Mouse (Mus musculus): ENCODE results near the gene Fam189a2.

The Fam189a2 gene

DNA sequence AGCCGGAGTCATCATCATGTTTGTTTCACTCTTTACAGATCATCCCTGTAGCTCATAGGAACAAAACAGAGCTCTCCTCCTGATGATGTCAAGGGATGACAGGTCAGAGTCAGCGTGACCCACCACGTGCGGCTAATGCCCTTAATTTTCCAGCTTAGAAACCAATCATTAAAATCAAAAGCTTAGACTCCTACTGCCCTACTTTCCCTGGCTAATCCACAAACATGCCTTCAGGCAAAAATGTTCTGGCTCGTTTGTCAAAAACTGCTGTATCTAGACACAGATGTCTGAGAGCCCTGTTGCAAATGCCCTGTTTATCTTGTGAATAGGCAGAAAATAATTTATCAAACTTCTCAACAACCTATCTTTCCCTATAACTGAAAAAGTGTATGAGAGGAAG lies 4.9 kb downstream of the Fam189a2 start:
- DNase-seq (ENCODE audit: low spot score in 2 of 2) = no peak

DNA sequence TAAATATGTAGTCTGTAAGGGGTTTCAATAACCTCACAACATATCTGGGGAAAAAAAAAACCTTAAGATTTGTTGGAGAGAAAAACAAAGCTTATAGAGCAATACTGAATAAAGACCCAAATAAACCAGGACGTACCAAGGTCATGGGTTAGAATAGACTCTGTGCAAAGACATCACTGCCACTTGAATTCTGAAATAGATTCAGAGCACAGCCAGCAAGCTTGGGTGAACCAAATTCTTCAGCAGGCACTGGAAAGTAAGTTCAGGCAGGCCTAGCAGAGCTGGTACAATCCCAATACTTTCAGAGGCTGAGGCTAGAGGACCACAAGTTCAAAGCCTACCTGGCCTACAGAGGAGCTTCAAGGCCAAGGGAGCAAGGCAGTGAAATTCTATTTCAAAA lies 6.2 kb downstream of the Fam189a2 start:
- no peak for DNase-seq (ENCODE audit: low spot score in 2 of 2)

DNA sequence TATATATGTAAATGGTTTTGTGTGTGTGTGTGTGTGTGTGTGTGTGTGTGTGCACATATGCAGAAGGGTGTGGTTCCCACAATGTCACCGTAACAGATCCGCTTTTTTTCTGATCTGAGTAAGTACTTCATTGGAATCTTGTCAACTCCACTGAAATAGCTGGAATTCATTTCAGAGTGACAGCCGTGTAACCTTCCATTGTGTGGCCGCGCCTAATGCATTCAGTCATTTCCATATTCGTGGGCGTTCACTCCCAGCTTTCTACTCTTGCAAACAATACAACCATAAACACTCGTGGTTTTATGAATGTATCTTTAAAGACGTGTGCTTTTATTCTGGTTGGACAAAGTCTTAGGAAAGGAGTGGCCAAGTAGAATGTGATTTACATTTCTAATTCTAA lies 6.7 kb downstream of the Fam189a2 start:
- no peak for DNase-seq (ENCODE audit: low spot score in 2 of 2)

DNA sequence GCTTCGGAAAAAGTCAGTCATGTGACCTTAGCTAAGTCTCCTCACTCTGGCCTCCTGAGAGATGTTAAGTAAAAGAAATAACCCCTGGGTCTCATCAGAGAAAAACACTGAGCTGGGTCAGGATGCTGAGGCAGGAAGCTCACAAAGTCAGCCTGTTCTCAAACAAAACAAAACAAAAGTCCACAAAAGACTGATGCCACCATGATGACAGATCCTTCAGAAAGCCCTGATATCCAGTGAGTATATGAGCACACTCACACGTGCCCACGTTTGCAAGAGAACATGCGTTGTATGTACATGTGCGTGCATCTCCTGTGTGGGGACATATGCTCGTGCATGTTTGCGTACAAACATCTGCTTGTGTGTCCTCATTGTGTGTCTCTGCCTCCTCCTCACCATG lies 7.5 kb downstream of the Fam189a2 start:
- DNase-seq (ENCODE audit: low spot score in 2 of 2) = no peak

DNA sequence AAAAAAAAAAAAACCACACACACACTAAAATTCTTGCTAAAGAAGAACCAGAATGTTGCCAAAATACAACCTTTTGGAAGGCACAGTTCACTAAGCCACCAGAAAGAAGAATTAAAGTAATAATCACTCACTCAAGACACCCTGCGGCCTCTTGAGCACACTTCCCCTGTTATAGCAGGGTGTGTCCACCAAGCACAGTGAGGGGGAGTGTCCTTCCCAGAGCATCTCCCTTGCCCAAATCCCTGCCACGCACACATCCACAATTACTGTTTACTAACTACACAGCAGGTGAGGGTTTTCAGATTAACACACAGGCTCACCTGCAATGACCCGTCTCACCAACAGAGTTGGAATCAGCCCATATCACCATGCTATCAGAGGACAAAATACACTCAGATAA lies 8.0 kb downstream of the Fam189a2 start:
- DNase-seq (ENCODE audit: low spot score in 2 of 2) = no peak

DNA sequence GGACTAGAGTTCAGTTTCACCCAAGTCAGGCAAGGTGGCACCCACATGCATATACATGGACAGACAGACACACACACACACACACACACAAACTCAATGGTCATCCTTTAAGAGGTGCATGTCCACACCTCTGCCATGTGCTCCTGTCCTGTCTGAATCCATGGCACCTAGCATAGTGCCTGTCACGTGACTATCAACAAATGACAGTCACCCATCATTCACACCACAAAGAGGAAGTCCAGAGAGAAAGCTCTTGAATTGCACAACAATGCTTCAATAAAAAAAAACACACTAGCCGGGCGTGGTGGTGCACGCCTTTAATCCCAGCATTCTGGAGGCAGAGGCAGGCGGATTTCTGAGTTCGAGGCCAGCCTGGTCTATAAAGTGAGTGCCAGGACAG lies 8.5 kb downstream of the Fam189a2 start:
- DNase-seq (ENCODE audit: low spot score in 2 of 2) = no peak

DNA sequence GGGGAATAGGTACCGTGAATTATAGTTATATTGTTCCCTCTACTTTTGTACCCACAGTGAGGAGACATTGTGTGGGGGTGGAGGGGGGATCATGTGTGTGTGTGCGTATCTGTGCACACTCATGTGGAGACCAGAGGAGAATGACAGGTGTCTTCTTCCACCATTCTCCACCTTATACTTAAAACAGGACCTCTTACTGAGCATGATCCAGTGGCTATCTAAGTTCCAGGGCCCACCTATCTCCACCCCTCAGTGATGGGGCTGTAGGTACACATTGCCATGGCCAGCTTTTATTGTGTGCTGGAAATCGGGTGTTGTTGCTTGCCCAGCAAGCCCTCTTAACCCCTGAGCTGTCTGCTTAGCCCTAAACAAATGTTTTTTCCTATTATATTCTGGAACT lies 10.1 kb downstream of the Fam189a2 start:
- no peak for DNase-seq (ENCODE audit: low spot score in 2 of 2)

DNA sequence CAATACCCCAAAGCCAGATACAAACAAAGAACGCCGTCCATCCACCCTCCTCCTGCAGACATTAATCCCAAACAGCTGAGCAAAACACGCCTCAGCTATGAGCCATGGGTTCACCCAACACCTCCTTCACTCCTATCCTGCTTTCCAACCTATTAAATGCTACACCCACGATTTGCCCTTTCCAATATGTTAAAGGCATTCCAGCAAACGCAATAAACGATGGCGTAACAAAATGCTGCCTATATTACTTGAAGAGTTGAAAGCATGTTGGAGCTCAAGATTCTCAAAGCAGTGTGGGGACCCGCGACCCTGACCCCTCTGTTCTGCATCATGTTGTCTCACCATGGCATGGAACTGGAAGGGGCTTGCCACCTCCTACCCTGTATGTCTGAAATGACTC lies 11.2 kb downstream of the Fam189a2 start:
- no peak for DNase-seq (ENCODE audit: low spot score in 2 of 2)

DNA sequence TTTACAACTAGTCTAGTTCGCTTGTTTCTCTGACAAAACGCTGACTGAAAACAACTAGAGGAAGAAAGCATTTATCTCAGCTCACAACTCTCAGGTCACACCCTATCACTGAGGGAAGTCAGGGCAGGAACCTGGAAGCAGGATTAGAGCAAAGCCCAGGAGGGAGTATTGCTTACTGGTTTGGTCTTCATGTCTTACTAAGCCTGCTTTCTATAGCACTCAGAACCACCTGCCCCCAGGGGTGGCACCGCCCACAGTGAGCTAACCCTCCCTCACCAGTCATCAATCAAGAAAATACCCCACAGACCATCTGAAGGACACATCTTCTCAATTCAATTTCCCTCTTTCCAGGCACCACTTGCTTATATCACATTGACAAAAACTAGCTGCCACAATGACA lies 12.4 kb downstream of the Fam189a2 start:
- DNase-seq (ENCODE audit: low spot score in 2 of 2) = no peak

DNA sequence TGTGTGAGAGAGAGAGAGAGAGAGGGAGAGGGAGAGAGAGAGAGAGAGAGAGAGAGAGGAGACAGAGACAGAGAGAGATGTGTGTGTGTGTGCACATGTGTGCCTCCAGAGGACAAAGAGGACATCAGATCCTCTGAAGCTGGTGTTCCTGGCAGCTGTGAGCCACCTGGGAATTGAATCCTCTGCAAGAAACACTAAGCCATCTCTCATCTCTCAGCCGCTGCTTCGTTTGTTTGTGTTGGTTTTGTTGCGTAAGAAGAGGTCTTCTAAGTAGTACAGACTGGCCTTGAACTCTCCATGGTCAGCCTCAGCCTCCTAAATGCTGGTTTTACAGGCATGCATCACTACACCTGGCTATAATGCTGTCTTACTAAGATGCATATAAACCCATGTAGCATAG lies 12.9 kb downstream of the Fam189a2 start:
- no peak for DNase-seq (ENCODE audit: low spot score in 2 of 2)

DNA sequence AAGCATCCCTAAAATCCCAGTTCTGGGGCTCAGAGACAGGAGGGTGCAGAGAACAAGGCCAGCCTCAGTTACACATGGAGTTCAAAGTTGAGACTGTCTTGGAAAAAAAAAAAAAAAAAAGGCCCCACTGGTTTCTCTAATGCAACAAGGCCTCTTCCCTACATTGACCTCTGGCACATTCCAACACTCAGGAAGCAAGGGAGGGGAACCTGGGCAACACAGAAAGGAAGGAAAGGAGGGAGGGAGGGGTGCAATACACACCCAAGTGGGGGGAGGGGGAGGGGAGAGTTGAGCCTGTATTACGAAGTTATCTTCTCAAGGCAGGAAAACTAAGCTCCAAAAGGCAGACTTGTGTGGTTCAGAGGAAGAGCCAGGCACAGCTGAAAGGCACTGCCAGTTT lies 13.4 kb downstream of the Fam189a2 start:
- DNase-seq (ENCODE audit: low spot score in 2 of 2) = no peak

DNA sequence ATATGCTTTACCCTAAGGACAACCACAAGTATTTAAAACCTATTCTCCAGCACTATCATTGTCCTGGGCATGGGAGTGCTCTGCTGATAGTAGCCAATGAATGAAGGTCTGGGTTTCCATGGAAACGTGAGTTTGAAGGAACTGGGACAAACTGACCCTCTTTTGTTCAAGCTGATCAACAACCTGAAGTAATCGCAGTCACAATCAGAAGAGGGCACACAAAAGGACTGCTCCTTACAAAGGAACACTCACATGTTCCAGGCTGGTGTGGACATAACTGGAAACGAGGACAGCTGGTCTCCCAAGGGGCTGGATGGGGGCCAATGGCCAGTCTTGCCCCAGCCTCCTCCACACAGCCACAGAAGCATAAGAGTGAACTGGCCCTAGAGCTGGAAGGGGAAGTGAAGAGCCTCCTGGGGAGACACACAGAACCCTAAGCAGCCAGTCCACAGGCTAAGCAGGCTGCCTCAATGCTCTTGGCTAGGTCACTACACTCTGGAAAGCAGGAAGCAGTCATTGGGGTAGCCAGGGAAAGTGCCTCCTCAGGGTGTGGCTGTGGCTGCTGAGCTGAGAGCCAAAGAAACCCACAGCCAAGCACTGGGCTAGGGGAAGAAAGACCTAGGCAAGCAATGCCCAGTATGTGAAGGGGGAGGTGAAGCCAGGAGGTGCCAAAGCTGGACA lies 14.0 kb downstream of the Fam189a2 start:
- DNase-seq (ENCODE audit: low spot score in 2 of 2) = no peak

DNA sequence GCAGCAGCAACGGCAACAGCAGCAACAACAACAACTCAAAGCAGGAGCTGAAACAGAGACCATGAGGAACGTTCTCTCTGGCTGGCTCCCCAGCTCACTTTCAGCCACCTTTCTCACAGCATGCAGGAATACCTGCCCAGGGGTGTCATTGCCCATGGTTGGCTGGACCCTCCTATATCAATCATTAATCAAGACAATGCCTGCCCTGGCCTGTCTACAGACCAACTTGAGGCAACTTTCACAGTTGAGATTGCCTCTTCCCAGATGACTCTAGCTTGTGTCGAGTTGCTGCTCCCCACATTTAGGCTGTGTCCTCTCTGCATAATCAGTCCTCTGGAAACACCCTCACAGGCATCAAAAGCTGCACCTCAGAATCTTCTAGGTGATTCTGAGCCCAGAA lies 17.6 kb downstream of the Fam189a2 start:
- DNase-seq (ENCODE audit: low spot score in 2 of 2) = no peak

DNA sequence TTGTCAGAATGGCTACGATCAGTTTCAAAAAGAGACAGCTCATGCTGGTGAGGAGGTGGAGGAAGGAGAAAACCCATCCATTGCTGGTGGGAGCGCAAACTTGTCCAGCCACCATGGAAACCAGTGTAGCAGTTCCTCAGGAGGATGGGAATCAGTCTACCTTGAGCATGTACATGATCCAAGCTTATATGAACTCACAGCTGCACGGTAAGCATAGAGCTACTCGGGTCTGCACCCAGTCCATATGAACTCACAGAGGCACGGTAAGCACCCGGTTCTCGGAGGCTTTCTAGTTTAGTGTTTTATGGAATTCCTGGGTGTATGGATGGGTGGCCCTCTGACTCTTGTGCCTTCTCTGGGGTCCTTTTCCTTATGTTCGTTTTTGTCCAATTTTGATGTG lies 18.3 kb downstream of the Fam189a2 start:
- no peak for DNase-seq (ENCODE audit: low spot score in 2 of 2)

DNA sequence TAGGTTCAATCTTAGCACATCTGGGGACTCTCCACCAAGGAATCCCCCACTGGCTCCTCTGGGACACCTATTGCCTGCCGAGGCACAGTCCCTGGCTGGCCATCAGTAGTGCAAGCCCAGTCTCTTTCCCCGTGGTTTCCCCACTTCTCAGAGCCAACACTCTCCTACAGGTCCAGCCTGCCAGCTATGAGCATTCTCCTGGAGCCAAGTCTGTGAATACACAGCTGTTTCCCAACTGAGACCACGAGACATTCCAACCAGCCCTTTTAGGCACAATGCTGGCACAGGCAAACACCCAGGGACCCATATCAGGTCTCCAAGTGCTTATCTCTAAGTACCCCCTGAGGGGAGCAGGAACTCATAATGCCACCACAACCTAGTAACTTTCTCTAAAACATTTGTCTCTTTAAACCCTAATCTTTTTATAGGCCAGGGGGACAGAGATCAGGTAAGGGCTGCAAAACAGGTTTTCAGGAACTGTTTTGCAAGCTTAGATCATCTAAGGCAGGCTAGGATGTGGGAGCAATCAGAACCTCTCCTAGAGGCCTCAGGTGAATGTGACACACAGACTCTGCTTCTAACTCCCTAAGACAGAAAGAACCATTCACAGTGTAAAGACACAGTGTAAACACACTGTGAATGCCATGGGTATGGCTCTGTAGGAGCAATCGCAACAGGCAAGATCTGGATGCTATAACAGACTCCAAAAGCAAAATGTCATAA lies 23.0 kb downstream of the Fam189a2 start:
- no peak for DNase-seq (ENCODE audit: low spot score in 2 of 2)

DNA sequence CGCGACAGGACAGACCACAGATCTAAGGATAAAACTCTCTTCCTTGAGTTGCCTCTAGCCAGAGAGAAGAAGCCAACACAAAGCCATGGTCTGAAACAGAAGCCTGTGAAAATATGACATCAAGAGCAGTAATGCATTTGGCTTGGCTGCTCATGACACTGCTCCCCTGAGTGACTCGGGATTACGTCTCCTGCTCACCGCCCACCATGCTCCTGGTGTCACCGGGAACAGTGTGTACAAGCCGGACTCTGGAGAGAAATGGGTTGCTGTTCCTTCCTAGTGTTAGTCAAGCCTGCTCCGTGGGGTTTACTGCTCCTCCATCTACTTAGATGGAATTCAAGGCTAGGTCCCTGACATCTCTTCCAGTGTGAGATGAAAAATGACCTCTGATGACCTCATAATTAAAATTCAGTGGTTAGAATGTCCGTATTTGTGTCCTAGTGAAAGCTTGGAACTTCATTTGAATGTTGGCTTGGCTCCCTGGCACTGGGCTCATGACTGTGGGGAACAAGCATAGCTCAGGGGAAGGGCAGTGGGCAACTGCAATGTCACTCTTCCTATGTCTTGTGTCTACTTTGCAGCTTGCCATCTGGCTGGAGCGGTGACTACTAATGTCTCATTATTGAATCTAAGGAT lies 23.7 kb downstream of the Fam189a2 start:
- DNase-seq (ENCODE audit: low spot score in 2 of 2) = no peak

DNA sequence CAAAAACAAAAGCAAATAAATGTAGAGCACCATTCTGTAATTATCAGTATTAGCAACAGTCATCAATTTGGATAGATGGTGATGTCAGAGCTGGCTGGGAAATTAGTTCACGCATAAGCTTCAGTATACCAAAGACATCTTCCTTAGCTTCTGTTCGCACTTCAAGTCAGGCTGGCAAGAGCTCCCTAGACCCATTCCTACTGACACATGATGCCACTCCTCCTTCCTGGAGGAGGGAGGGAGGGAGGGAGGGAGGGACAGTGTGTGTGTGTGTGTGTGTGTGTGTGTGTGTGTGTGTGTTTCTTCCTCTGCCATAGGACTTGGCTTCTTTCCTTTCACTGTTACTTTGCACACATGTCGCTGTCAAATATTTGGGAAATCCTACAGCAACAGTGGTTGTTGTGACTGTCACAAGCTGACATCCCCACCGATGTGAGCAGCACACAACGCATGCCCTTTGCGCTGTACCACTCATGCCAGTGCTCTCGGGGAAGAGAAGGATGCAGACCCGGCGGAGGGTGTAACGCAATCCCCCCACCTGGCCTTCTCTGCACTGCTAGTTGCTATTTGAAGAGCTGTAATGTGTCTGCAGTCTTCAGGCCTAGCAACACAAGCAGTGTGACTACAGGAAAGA lies 34.9 kb downstream of the Fam189a2 start:
- DNase-seq (ENCODE audit: low spot score in 2 of 2) = no peak

DNA sequence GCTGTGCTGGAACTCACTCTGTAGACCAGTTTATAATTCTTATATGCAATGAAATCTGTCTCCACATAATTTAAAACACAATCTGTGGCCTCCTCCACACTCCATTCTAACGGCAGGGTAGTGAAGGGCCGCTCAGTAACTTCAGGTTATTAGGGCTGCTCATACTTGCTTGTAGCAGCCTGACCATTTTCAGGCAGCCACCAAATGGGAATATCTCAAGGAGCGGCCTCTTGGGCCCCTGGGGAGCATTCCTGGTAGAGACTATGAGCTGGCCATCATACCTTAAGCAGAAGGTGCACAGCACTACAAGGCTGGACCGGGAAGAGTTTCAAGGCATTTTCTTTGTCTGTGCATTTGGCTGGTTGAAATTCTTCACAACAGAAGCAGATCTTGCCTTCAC lies 42.7 kb downstream of the Fam189a2 start:
- no peak for DNase-seq (ENCODE audit: low spot score in 2 of 2)

DNA sequence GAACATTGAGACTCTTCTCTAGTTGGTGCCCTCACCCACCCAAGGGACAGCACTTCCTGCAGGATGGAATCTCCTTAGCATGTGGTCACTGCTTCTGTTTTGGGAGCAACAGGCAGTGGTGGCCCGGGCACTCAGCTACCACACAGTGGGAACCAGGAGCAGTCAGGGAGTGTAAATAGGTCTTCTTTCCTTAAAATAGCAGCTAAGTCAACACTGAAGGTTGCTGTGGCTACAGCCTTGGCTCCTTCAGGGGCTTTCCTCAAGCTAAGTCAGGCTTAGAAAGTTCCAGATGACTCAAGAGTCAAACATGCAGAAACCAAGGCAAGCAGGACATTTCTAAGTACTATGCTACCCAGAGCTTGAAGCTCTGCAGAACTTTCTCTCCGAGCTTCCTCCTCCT lies 43.5 kb downstream of the Fam189a2 start:
- DNase-seq (ENCODE audit: low spot score in 2 of 2) = no peak

DNA sequence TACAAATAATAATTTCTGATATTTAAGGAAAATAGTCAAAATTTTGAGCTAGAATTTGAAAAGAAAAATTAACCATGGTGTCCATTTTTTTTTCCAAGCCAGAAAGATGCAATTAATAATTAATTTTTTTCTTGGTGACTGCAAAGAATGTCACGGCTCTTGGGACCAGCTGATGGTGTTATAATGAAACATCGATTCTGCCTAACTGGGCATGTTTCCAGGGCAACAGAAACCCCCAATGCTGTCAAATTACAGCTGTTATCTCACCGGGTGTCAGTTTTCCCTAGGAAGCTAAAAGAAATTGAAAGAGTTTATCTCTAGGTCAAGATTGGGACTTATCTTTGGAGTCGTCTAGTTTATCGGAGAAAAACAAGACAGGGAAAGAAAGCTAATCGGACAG lies 46.6 kb downstream of the Fam189a2 start:
- no peak for DNase-seq (ENCODE audit: low spot score in 2 of 2)

DNA sequence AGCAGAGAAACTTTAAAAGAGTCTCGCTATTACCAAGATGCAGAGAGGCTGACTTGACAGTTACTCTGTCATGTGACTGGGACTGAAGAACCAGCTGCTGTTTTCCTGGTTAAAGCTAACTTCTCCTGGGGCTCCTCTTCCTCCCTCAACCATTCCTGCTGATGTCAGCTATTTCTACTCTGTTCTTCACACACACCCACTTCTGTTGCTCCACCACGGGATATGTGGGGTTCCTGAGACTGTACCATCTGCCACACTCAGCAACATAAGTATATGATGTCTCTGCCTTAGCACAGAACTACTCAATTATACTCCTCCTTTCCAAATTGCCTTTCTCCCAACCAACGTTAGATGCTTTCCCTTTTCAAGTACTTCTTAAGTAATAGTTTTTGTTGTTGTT lies 50.2 kb downstream of the Fam189a2 start:
- DNase-seq (ENCODE audit: low spot score in 2 of 2) = peak; percentile 66 to 80

DNA sequence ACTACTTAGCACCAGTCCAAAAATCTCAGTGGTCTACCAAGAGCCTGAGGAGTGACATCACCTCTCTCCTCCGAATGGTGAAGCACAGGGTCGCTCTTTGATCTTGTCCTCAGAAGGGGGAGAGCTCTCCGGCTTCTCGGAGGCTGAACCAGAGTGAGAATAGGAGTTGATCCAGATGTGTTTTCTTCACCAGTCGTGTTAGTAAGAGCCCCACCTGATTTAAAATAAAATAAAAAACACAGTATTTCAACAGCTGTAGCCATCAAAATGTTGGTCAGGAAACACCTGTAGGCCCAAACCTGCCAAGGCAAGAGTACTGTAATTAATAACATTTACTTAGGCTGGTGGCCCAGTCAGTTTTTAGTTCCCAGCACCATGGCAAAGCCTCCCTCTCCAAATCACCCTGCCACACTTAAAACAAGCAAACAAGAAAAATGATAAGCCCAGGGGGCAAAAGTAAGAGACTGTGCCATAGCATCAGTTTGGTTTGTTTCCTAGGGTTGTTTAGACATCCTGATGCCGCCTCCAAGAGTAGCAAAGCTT lies 52.8 kb downstream of the Fam189a2 start:
- DNase-seq (ENCODE audit: low spot score in 2 of 2) = no peak
